Mouse (Mus musculus): ENCODE results near the gene Rpl10a.
A peak's percentile ranks its signal among the peaks of the same experiment; 100 is the strongest.
"Not testable (repeated sequence)": the region's sequence is repeated elsewhere in the genome, so short reads cannot be mapped to it uniquely, and the experiment has no call there.

Gene Rpl10a

GRCm38 (mm10) chr17:28358576-28359261 lies 30.4 kb downstream of the Rpl10a start:
- not testable (repeated sequence) for DNase-seq (ENCODE audit: low spot score in 2 of 2)

GRCm38 (mm10) chr17:28360531-28361277 lies 32.4 kb downstream of the Rpl10a start:
- no peak for DNase-seq (ENCODE audit: low spot score in 2 of 2)

GRCm38 (mm10) chr17:28361921-28362652 lies 33.8 kb downstream of the Rpl10a start:
- DNase-seq (ENCODE audit: low spot score in 2 of 2) = no peak

- DNase-seq (ENCODE audit: low spot score in 2 of 2) = no peak
These were observed 34.5 kb downstream of the Rpl10a start for GRCm38 (mm10) chr17:28362653-28363292.

GRCm38 (mm10) chr17:28363507-28363906 lies 35.2 kb downstream of the Rpl10a start:
- DNase-seq (ENCODE audit: low spot score in 2 of 2) = no peak

GRCm38 (mm10) chr17:28365122-28365521 lies 36.9 kb downstream of the Rpl10a start, which contains the start of gene Tulp1:
TSS of gene Tulp1 (minus strand) at chr17:28365222.
- DNase-seq (ENCODE audit: low spot score in 2 of 2) = no peak

GRCm38 (mm10) chr17:28368449-28368848 lies 40.2 kb downstream of the Rpl10a start:
- peak; percentile 63 to 68 for DNase-seq (ENCODE audit: low spot score in 2 of 2)

- no peak for DNase-seq (ENCODE audit: low spot score in 2 of 2)
These were observed 40.8 kb downstream of the Rpl10a start for GRCm38 (mm10) chr17:28369056-28369455.

GRCm38 (mm10) chr17:28371286-28371685 lies 43.0 kb downstream of the Rpl10a start:
- DNase-seq (ENCODE audit: low spot score in 2 of 2) = no peak

- no peak for DNase-seq (ENCODE audit: low spot score in 2 of 2)
These were observed 43.7 kb downstream of the Rpl10a start for GRCm38 (mm10) chr17:28371941-28372340.

GRCm38 (mm10) chr17:28373821-28374220 lies 45.5 kb downstream of the Rpl10a start:
- DNase-seq (ENCODE audit: low spot score in 2 of 2) = no peak

- DNase-seq (ENCODE audit: low spot score in 2 of 2) = no peak
These were observed 46.2 kb downstream of the Rpl10a start for GRCm38 (mm10) chr17:28374494-28374893.

- no peak for DNase-seq (ENCODE audit: low spot score in 2 of 2)
These were observed 47.4 kb downstream of the Rpl10a start for GRCm38 (mm10) chr17:28375592-28376061.

- no peak for DNase-seq (ENCODE audit: low spot score in 2 of 2)
These were observed 52.0 kb downstream of the Rpl10a start for GRCm38 (mm10) chr17:28380255-28380654.

All from heart, adult 9 months (tissue).